Mouse (Mus musculus) brain, embryonic 14.5 days (tissue): ENCODE results near the gene Hist1h3h.
"Not testable (repeated sequence)": the region's sequence is repeated elsewhere in the genome, so short reads cannot be mapped to it uniquely, and the experiment has no call there.

Experiments used
- CTCF ChIP-seq: fragments of 200-500 bp; IDR thresholded peaks from 2 replicates; pipeline ENCODE4 v1.5.1; 2012; ENCODE audit warnings: inconsistent platforms, mild to moderate bottlenecking, moderate library complexity, borderline replicate concordance; ENCODE audit not compliant: insufficient read depth, insufficient read length; ENCODE audit errors: extremely low read depth
- POLR2A ChIP-seq: fragments of 200-500 bp; IDR thresholded peaks from 2 replicates; pipeline ENCODE4 v1.6.1; 2012; ENCODE audit warnings: mild to moderate bottlenecking, inconsistent platforms, borderline replicate concordance; ENCODE audit not compliant: poor library complexity, insufficient read depth, insufficient read length, severe bottlenecking; ENCODE audit errors: extremely low read depth

GRCm38 (mm10) chr13:21716540-21717391 is 693 bp upstream of the Hist1h3h start:
- not testable (repeated sequence) for TF ChIP-seq CTCF
- peak; percentile 28; the same call in 1 of the 2 replicates for TF ChIP-seq POLR2A
